Mouse (Mus musculus): ENCODE results near the gene Vmn1r188. TPM values are rescaled to one million over a fixed set of nuclear protein-coding genes. Genes with fewer than 3 reads are reported as not detected.
"Not testable (repeated sequence)": the region's sequence is repeated elsewhere in the genome, so short reads cannot be mapped to it uniquely, and the experiment has no call there.

The Vmn1r188 gene
- polyA plus RNA-seq, 1 experiment: not detected

- peak; percentile 71 for TF ChIP-seq POLR2A (IDR thresholded peaks at IDR 0.05; ENCODE audit: low read depth, low read length)
- no peak for TF ChIP-seq CTCF (IDR thresholded peaks at IDR 0.05; ENCODE audit: borderline replicate concordance, insufficient read depth, low read length)
- Histone ChIP-seq H3K4me1 (ENCODE audit: control insufficient read depth, insufficient read depth, low read length) (peaks cover 8% of the 10 kb centered on the region; the same call in 1 of the 2 replicates), H3K27ac (ENCODE audit: insufficient read depth, low read length) (peak overlapping the region; percentile 71)
These were observed 43.6 kb upstream of the Vmn1r188 start for GRCm38 (mm10) chr13:22040464-22041141.

GRCm38 (mm10) chr13:22041142-22041536 lies 43.1 kb upstream of the Vmn1r188 start, which contains the start of gene Hist1h4i:
Gene Hist1h4i (minus strand): TSS chr13:22041362.
- Histone ChIP-seq H3K4me3 (ENCODE audit: insufficient read depth, low read length) (peak within 1 kb of the TSS; percentile 50), H3K27ac (ENCODE audit: insufficient read depth, low read length) (peak within 1 kb of the TSS; percentile 89)
- H3K4me1 ChIP-seq (ENCODE audit: control insufficient read depth, insufficient read depth, low read length): not testable (repeated sequence)
- peak; percentile 97 for TF ChIP-seq POLR2A (IDR thresholded peaks at IDR 0.05; ENCODE audit: low read depth, low read length)

More at GRCm38 (mm10) chr13:22040464-22041141, 43.6 kb upstream of the Vmn1r188 start:
- peak overlapping the region; percentile 26 for H3K4me3 ChIP-seq (ENCODE audit: insufficient read depth, low read length)

GRCm38 (mm10) chr13:22041651-22042567 lies 42.3 kb upstream of the Vmn1r188 start:
- peak; percentile 71 for TF ChIP-seq POLR2A (IDR thresholded peaks at IDR 0.05; ENCODE audit: low read depth, low read length)
- no peak for TF ChIP-seq CTCF (IDR thresholded peaks at IDR 0.05; ENCODE audit: borderline replicate concordance, insufficient read depth, low read length)
- H3K4me1 ChIP-seq (ENCODE audit: control insufficient read depth, insufficient read depth, low read length): peaks cover 2% of the 10 kb centered on the region; the same call in 1 of the 2 replicates
- H3K4me3 ChIP-seq (ENCODE audit: insufficient read depth, low read length): peak overlapping the region; percentile 50
- H3K27ac ChIP-seq (ENCODE audit: insufficient read depth, low read length): peak overlapping the region; percentile 89

- Histone ChIP-seq H3K27ac (ENCODE audit: insufficient read depth, low read length) (peak within 1 kb of the TSS; percentile 89), H3K4me3 (ENCODE audit: insufficient read depth, low read length) (peak within 1 kb of the TSS; percentile 53)
- not testable (repeated sequence) for H3K4me1 ChIP-seq (ENCODE audit: control insufficient read depth, insufficient read depth, low read length)
- peak; percentile 89 for TF ChIP-seq POLR2A (IDR thresholded peaks at IDR 0.05; ENCODE audit: low read depth, low read length)
These were observed 41.4 kb upstream of the Vmn1r188 start, which contains the start of the genes Hist1h2ag and Hist1h2bj for GRCm38 (mm10) chr13:22042568-22043502. Gene Hist1h2ag (minus strand): TSS chr13:22042944. Gene Hist1h2bj (plus strand): TSS chr13:22043214.

- H3K4me3 ChIP-seq (ENCODE audit: insufficient read depth, low read length): peak overlapping the region; percentile 53
- TF ChIP-seq CTCF (IDR thresholded peaks at IDR 0.05; ENCODE audit: borderline replicate concordance, insufficient read depth, low read length) (no peak), POLR2A (IDR thresholded peaks at IDR 0.05; ENCODE audit: low read depth, low read length) (peak; percentile 16; the same call in 1 of the 2 replicates)
These were observed 40.5 kb upstream of the Vmn1r188 start for GRCm38 (mm10) chr13:22043503-22044431.

GRCm38 (mm10) chr13:22044432-22045155 lies 39.6 kb upstream of the Vmn1r188 start:
- no peak for TF ChIP-seq POLR2A (IDR thresholded peaks at IDR 0.05; ENCODE audit: low read depth, low read length)
- TF ChIP-seq CTCF (IDR thresholded peaks at IDR 0.05; ENCODE audit: borderline replicate concordance, insufficient read depth, low read length): no peak
- Histone ChIP-seq H3K4me1 (ENCODE audit: control insufficient read depth, insufficient read depth, low read length) (peaks cover 2% of the 10 kb centered on the region; the same call in 1 of the 2 replicates), H3K27ac (ENCODE audit: insufficient read depth, low read length) (no peak overlapping the region), H3K4me3 (ENCODE audit: insufficient read depth, low read length) (peak overlapping the region; percentile 36)

More at GRCm38 (mm10) chr13:22043503-22044431, 40.5 kb upstream of the Vmn1r188 start:
- H3K27ac ChIP-seq (ENCODE audit: insufficient read depth, low read length): peak overlapping the region; percentile 46
- H3K4me1 ChIP-seq (ENCODE audit: control insufficient read depth, insufficient read depth, low read length): peaks cover 2% of the 10 kb centered on the region; the same call in 1 of the 2 replicates

GRCm38 (mm10) chr13:22045311-22045710 lies 38.9 kb upstream of the Vmn1r188 start:
- H3K4me3 ChIP-seq (ENCODE audit: insufficient read depth, low read length): no peak overlapping the region
- TF ChIP-seq POLR2A (IDR thresholded peaks at IDR 0.05; ENCODE audit: low read depth, low read length): no peak

GRCm38 (mm10) chr13:22049041-22049440 lies 35.2 kb upstream of the Vmn1r188 start:
- no peak for TF ChIP-seq CTCF (IDR thresholded peaks at IDR 0.05; ENCODE audit: borderline replicate concordance, insufficient read depth, low read length)
- no peak for TF ChIP-seq POLR2A (IDR thresholded peaks at IDR 0.05; ENCODE audit: low read depth, low read length)
- Histone ChIP-seq H3K27ac (ENCODE audit: insufficient read depth, low read length) (no peak overlapping the region), H3K4me1 (ENCODE audit: control insufficient read depth, insufficient read depth, low read length) (peaks cover 2% of the 10 kb centered on the region; the same call in 1 of the 2 replicates), H3K4me3 (ENCODE audit: insufficient read depth, low read length) (no peak overlapping the region)

More at GRCm38 (mm10) chr13:22045311-22045710, 38.9 kb upstream of the Vmn1r188 start:
- Histone ChIP-seq H3K4me1 (ENCODE audit: control insufficient read depth, insufficient read depth, low read length) (peaks cover 2% of the 10 kb centered on the region; the same call in 1 of the 2 replicates), H3K27ac (ENCODE audit: insufficient read depth, low read length) (no peak overlapping the region)
